Mouse (Mus musculus): ENCODE data around the gene Vps53.

DNA sequence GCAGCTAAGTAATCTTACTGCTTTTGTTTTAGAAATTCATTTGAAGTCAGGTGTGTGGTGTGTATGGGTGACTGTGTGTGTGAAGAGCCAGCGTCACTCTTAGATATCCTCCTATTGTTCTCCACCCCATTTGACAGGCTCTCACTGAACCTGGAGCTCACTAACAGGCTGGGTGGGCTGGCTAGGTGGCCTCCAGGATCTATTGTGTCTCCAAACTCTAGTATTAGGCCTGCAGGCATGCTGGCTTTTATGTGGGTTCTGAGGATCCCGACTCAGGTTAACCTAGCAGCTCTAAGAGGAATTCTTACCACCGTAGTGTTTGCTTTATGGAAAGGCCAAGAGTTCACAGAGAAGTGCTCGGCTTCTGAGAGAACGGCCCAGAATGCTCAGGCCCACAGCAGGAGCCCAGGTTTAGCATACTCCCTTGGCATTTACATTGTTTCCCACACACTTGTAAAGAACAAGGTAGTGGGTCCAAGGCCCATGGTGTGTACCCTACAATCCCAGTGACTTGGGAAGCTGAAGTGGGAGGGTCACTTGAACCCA, 128.4 kb downstream of the Vps53 start:
- TF ChIP-seq POLR2A (IDR thresholded peaks at IDR 0.05; ENCODE audit: borderline replicate concordance, insufficient read depth, low read length) (no peak), CTCF (IDR thresholded peaks at IDR 0.05; ENCODE audit: borderline replicate concordance, insufficient read depth, low read depth, low read length) (no peak)
